Mouse (Mus musculus) embryo, embryonic 10.5 days (tissue): ENCODE results near the gene Sik2.
A peak's percentile ranks its signal among the peaks of the same experiment; 100 is the strongest.

Experiments
- DNase-seq: peaks from one replicate; pipeline ENCODE4 v3.0.0-alpha.2; 2015; ENCODE audit warnings: low spot score

Sik2 gene

GRCm38 (mm10) chr9:50918131-50918530 lies 90.7 kb downstream of the Sik2 start:
- no peak for DNase-seq

GRCm38 (mm10) chr9:50911861-50912515 lies 96.9 kb downstream of the Sik2 start:
- DNase-seq: no peak

- DNase-seq: no peak
Observed at GRCm38 (mm10) chr9:50905321-50905720, 103.6 kb downstream of the Sik2 start.

GRCm38 (mm10) chr9:50904196-50904847 lies 104.6 kb downstream of the Sik2 start:
- no peak for DNase-seq

GRCm38 (mm10) chr9:50900026-50900920 lies 108.6 kb downstream of the Sik2 start:
- no peak for DNase-seq

- no peak for DNase-seq
Observed at GRCm38 (mm10) chr9:50893665-50894064, 115.2 kb downstream of the Sik2 start.

GRCm38 (mm10) chr9:50890494-50891090 lies 118.3 kb downstream of the Sik2 start:
- no peak for DNase-seq

- DNase-seq: no peak
Observed at GRCm38 (mm10) chr9:50889964-50890363, 118.9 kb downstream of the Sik2 start.

GRCm38 (mm10) chr9:50889211-50889610 lies 119.7 kb downstream of the Sik2 start:
- no peak for DNase-seq

GRCm38 (mm10) chr9:50887351-50887750 lies 121.5 kb downstream of the Sik2 start:
- peak; percentile 35 for DNase-seq

GRCm38 (mm10) chr9:50886870-50887269 lies 122.0 kb downstream of the Sik2 start:
- no peak for DNase-seq

GRCm38 (mm10) chr9:50885600-50885987 lies 123.3 kb downstream of the Sik2 start:
- no peak for DNase-seq

GRCm38 (mm10) chr9:50884741-50885599 lies 123.9 kb downstream of the Sik2 start:
- DNase-seq: peak; percentile 5

GRCm38 (mm10) chr9:50884093-50884492 lies 124.8 kb downstream of the Sik2 start:
- no peak for DNase-seq

- no peak for DNase-seq
Observed at GRCm38 (mm10) chr9:50882183-50882582, 126.7 kb downstream of the Sik2 start.

GRCm38 (mm10) chr9:50877431-50877830 lies 131.4 kb downstream of the Sik2 start:
- DNase-seq: no peak

- DNase-seq: no peak
Observed at GRCm38 (mm10) chr9:50876287-50876686, 132.6 kb downstream of the Sik2 start.

- no peak for DNase-seq
Observed at GRCm38 (mm10) chr9:50875470-50875869, 133.4 kb downstream of the Sik2 start.

- DNase-seq: no peak
Observed at GRCm38 (mm10) chr9:50874031-50874430, 134.8 kb downstream of the Sik2 start.

- no peak for DNase-seq
Observed at GRCm38 (mm10) chr9:50873210-50873609, 135.7 kb downstream of the Sik2 start.

- DNase-seq: no peak
Observed at GRCm38 (mm10) chr9:50868182-50868581, 140.7 kb downstream of the Sik2 start.
